Mouse (Mus musculus) urinary bladder, postnatal 10 days (tissue): ENCODE measurements around the gene Mrps17.
"Not testable (repeated sequence)": the region's sequence is repeated elsewhere in the genome, so short reads cannot be mapped to it uniquely, and the experiment has no call there.

ENCODE experiments used
- DNase-seq: peaks from one replicate; pipeline ENCODE4 v3.0.0; 2022; ENCODE audit warnings: low spot score

Mrps17 gene

DNA sequence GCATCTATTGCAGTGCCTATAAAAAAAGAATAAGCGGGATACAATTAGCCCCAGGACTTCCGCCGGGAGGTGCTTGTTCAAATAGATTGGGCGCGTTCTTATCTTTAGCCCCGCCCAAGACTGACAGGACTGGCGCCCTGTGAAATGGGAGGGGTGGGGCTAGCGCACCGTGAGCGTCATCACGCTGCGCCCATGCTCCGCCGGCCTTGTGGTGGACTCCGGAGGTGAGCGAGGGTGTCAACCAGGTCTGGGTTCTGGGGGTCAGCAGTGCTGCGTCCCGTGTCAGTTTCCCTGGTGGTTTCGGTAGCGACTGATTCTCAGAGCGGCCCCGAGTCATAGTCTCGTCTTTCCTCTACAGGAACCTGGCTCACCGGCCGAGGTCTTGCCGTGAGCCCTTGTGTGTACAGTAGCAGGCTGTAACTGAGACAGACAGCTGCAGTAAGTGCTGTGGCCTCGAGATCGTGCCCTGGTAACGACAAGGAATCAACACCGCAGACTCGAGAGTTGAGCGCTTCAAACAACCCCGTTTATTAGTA is at the start of gene Mrps17:
Gene Mrps17 (plus strand): TSS at position 172 of the 536 bp plus-strand sequence.
- DNase-seq = peak; percentile 63

DNA sequence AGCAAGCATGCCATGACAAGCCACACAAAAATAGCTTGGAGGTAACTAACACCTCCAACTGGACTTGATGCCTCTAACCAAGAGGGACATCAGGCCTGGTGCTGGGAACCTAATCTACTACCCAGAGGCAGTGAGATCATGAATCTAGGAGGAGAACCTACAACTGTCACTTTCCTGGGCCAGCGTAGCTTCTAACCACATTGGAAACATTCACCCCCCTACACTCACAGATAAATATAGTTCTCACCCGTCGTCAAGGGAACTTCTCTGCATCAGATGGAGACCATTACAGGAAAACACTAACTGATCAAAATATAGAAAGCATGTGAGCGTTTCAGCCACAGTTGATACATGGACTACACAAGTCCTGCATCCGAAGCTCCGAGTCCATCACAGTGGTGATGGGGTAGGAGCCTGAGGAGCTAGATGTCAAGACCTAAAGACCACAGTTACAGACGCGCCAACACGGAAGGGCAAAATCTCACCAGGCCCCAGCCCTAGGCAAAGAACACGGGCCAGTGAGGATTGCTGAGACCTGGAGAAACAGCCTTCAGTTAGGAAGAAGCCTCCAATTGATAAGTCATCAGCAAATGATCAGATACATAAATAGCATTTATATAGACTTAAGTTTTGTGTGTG is 48.9 kb upstream of the Mrps17 start:
- no peak for DNase-seq

DNA sequence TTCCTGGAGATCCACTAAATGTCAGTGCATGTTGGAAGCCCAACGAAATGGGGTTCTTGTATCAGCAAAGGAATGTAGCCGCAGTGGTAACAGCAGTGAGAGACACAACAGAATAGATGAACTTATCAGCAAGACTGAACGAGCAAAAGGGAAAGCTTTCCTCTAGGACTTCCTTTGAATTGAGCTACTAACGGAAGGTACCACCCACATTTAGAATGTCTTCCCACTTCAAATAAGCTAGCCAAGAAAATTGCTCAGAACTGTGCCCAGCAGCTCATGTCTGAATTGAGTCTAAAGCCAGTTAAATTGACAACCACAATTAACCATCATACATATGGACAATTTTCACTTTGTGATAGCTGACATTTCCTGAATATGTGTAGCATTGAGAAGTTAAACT is 47.4 kb upstream of the Mrps17 start:
- no peak for DNase-seq

DNA sequence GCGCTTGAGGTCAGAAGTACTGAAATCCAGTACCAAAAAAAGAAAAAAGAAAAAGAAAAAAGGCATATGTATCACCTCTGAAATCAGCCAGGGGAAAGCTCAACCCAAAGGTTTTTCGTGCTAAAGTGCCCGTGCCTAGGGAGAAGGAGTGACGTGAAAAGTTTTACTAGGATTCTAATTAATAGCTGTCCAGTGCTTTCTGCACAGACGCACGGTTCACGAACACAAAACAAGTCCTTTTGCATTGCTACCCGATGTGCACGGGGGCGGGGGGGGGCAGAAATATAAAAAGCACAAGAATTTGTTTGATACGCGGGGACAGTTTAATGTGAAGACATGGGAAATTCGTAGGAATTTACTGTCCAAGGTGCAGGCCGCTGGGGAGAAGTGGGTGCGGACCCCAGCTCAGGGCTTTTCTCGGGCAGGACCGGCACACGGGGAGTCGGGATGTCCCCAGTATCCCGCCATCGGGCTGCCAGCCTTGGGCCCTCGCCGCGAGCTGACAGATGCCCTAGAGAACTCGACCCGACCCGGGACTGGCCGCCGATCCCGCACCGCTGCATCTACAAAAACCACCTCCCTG is 45.8 kb upstream of the Mrps17 start:
- no peak for DNase-seq

DNA sequence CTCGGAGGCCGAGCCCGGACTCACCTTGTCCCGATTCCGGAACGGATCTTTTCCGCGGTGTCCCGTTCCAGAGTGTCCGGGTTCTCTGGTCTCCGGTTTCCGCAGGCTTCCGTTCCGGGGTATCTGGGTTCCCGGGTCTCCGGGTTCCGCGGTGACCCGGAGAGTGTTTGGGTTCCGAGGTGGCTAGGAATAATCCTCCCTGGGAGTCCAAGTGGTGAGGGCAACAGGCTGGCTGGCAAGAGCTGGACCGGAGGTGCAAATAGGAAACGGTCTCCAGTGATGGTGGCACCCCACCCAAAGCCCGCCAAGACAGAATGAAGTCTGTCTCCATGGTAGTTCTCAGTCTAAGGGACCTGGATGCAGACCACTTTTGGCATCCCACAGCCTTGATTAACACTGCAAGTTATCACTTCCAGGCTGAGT is 45.2 kb upstream of the Mrps17 start, which contains the start of gene Zfp11:
Gene Zfp11 (minus strand): TSS at position 64 of the 423 bp plus-strand sequence.
- peak; percentile 53 for DNase-seq

DNA sequence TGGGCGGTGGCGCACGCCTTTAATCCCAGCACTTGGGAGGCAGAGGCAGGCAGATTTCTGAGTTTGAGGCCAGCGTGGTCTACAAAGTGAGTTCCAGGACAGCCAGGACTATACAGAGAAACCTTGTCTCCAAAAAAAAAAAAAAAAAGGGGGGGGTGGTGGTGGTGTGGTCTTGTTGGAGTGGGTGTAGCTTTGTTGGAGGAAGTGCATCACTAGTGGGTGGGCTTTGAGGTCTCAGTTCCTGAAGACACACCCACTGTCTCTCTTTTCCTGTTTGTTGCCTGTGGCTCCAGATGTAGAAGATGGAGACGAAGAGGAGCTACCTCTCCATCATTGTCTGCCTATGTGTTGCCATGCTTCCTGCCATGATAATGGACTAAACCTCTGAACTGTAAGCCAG is 30.2 kb upstream of the Mrps17 start:
- not testable (repeated sequence) for DNase-seq

DNA sequence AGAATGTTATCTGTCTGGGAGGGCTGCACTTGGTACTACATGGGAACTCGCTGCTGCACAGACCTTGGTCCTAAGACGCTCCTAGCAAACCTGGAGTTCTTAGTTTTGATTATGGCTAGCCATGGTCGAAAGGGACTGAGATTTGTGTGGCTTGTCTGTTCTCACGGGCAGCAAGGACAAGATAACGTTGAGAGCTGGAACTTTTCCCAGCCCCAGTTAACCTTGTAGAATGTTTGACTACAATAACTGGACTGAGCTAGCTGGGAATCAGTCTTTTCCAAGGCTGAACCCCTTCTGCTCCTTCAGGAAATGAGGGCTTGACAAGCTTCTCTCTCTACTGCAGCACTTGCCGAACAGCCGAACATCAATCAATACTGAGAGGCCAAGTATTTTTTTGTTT is 27.7 kb upstream of the Mrps17 start:
- no peak for DNase-seq

DNA sequence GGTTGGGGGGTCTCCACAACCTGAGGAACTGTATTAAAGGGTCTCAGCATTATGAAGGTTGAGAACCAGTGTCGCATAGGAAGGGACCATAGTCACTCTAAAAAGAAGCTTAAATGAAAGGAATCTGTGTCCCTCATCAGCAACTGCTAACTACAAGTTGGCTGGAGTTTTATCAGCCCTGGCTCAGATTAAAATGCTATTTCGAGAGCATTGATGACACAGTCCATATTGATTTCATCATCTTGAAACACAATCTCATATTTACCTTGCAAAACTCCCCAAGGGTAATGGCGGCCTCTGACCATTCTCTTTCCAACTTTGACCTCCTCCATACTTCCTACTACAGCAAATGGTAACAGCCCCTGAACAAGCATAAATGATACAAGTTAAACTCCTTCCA is 24.8 kb upstream of the Mrps17 start:
- DNase-seq = no peak

DNA sequence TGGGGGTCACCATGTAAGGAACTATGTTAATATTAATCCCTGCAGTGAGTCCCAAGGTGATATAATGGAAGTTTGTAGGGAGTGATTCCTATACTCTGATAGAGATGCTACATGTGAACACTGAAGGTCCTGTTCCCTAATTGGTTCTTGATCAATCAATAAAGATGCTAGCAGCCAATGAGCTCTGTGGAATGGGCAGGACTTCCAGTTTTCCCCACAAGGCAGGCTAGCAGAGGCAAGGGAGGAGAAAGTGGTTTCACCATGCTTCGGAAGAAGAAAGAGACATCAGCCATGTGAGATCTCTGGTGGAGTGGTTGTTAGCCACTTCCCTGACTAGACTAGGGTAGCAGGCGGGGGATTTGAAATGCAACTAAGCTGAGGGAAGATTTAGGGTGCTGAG is 14.8 kb upstream of the Mrps17 start:
- DNase-seq = no peak

DNA sequence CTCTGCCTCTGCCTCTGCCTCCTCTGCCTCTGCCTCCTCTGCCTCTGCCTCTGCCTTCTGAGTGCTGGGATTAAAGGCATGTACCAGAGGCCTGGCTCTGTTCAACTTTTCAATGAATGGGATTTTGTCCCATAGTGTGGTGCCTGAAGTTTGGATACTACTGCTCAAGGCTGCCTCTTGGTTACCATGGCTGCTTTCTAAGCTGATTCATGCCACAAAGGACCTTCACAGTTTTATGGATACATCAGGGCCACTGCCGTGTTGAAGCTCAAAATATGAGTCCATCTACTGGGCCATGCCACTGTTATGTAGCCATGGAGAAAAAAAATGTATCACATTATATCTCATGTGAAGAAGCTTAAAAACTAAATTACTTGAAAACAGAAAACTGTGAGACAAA is 13.6 kb upstream of the Mrps17 start:
- no peak for DNase-seq

DNA sequence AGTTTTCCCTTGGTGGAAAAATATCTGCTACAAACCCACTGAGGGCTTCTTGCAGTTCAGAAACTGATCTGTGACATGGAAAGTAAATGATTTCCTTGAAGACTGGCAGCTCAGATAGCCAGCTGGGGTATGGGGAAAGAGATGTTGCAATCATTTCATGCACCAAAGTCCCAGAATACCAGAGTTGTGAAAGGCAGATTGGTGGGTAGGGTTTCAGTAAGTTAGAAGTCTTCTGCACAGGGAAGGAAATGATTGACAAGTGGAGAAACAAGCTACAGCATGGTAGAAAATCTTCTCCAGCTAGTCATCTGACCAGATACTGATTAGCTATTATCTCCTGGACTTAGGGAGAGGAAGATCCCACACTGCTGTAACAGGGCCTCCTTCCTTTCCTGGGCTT is 11.9 kb upstream of the Mrps17 start:
- DNase-seq = no peak

DNA sequence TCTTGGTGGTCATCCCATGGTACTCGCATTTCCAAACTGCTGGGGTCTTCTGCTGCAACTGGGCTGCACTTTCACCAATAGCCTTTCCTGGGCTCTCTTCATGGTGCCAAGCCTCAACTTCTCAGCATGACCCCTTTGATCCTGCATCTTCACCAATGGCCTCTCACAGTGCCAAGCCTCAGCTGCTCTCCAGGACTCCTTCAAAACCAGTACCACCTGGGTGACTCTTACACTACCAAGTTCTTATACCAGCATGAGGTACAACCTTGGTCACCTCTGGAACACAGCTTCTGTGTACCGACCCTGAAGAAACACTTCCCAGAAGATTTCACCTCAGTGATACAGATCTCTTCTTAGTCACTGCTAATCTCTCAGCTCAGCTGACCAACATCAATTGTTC is 6.9 kb upstream of the Mrps17 start, which contains the start of gene Sept14:
Gene Sept14 (minus strand): TSS at position 101 of the 400 bp plus-strand sequence.
- no peak for DNase-seq

DNA sequence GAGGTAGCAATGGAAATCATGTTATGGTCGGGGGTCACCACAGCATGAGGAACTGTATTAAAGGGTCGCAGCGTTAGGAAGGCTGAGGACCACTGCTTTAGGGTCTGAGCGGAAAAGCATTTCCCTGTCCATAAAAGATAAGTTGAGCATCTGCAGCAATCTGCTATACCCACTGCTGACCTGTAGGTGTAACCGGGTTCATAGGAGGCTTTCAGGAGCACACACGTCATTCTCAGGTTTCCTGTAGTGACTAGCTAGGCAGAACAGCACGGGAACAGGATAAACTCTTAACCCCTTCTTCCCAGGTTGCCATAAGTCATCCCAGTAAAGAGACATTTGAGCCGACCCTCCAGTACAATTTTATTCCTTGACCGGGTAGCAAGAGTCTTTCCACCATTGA is 1.7 kb downstream of the Mrps17 start:
- no peak for DNase-seq

DNA sequence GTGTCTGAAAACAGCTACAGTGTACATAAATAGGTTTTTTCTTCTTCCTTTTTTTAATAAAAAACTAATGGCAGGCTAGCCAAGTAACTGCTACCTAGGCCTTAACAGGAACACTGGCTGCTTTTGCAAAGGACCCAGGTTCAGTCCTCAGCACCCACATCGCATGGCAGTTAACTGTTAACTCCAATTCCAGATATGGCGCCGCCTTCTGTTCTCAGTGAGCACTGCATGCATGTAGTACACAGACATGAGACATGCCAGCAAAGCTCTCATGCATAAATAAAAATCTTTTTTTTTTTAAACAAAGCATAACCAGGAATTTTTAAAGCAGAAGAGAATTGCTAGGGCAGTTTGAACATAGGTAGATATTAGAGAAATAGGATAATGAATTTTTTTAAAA is 4.9 kb downstream of the Mrps17 start:
- DNase-seq = no peak

DNA sequence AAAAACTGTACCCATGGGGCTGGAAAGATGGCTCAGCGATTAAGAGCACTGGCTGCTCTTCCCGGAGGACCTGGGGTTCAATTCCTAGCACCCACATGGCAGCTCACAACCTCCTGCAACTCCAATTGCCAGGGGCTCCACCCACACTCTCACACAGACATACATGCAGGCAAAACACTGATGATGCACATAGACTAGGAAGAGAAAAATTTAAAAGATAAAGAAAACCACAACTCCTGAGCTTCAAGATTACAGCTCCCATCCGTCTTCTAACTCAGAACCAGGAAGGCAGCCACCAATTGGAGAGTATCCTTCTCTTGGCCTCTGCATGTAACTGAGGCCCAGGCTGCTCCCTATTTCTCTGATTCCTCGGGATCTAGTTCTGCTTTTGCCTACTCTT is 9.0 kb downstream of the Mrps17 start:
- DNase-seq = no peak

DNA sequence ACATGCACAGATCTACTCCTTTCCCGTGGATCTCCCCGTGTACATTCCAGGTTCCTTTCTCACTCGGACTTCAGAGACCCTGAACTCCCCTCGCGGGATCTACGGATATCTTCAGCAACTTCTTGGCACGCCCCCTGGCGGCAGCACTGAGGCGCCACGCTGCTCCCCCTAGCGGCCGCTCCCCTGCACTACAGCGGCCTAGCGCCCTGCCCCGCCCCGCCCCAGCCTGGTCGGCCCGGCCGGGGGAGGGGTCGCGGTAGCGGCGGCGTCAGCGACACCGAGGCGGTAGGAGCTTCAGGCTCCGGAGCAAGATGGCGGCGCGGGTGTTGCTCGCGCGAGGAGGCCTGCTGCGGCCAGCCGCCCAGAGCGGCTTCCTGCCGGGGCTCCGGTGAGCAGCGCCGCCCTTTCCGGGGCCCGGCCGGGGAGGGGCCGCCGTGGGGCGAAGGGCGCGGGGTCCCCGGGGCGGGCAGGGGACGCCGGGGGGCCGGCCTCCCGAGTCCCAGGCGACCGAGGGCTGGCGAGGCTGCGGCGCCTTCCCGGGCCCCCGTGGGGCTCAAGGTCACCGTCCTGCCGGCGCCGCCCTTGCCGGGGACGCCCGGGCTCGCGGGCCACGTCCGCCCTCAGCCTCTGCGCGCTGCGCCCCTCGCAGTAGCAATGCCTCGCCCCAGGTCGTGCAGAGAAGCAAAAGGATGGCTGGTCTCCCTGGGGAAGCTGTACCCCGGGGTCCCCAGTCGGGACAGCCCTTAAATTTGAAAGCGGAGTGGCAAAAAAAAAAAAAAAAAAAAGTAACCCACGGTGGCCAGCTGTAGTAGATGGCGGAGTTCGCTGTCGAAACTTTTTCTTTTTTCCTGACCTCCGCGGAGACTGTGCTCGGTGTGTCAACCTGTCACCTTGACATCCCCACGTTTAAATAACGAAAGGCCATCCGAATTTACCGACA is 9.8 kb downstream of the Mrps17 start, which contains the start of gene Nipsnap2:
Gene Nipsnap2 (plus strand): TSS at position 230 of the 940 bp plus-strand sequence.
- DNase-seq = peak; percentile 62

DNA sequence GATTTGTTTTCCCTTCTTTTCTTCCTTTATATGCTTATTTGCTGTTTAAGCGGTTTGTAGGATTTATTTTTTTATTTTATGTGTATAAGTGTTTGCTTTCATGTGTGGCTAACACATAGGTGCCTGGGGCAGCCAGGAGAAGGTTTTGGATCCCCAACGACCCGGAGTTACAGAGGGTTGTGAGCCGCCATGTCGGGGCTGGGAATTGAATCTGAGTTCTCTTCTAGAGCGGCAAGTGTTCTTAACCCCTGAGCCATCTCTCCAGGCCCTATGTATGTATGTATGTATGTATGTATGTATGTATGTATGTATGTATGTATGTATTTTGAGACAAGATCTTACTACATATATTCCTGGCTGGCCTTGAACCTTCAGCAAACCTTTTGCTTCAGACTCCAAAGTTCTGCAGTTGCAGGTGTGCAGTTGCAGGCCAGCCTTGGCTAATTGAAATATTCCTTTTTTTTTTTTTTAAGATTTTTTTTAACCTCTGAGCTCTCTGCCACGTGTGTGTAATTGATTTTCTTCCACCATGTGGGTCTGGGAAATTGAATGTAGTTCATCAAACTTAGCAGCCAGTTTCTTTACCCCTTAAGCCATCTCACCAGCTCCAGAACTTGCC is 10.6 kb downstream of the Mrps17 start:
- no peak for DNase-seq

DNA sequence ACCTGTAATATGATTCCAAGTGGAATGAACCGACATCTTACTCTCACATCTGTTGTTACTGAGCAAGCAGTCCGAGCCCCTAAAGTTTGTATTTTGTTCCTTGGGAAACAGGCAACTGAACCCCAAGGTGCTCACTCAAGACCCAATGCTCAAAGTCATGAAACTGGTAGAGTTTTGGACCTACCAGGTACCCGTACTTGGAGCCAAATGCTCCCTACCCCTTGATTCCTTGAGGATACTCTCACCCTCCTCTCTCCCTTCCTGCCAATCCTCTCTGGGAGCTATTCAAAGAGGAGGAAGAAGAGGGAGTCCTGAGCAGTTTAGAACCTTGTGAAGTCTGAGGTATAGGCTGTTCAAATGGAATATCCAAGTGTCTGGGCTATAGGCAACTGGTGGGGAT is 11.5 kb downstream of the Mrps17 start:
- DNase-seq = no peak

DNA sequence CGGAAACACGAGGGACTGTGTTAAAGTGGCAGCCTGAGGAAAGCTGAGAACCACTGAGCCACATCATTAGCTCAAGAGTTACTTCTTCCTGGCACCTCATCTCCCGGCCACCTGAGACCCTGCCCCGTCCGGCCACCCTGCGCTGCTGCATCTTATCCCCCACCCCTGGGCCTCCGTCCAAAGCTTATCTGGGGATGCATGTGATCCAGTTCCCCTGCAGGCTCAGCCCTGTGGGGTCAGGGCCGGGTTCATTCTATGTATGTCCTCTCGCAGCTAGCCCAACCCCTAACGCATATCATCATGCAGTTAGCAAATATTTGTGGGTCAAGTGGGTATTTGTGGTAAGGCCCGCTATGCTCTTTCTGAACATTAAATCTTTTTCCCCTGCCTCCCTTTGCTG is 14.0 kb downstream of the Mrps17 start:
- no peak for DNase-seq

DNA sequence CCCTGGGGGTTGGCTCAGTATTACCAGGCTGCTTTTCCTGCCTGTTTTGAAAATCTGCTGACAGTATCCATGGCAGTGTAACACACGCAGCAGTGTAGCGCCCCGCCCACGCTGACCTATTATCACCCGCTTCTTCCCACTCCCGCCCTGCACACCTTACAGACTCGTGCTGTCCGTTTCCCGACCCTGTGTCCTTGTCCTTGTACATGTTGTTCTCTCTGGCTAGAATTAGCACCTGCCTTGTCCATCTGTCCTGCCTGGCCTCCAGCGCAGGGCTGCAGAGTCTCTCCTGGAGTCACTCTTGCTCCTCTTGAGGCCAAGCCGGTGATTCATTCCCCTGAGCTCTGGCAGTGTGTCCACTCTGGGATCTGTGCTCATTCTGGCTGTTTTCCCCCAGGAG is 15.0 kb downstream of the Mrps17 start:
- DNase-seq = no peak

DNA sequence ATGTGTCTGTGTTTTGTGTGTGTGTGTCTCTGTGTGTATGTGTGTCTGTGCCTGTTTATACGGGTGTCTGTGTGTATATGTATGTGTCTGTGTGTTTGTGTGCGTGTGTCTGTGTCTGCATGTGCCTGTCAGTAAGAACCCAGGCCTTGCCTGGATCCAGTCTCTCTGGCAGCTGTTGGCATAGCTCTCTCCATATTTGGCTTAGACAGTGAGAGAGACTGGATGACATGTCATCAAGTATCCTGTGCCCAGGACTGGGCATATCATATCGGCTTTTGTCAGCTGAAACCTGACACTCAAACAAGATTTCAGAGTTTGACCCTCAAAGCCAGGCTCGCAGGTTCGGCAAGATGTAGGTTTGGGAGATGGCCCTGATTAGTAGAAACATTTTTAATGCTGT is 15.7 kb downstream of the Mrps17 start:
- no peak for DNase-seq

DNA sequence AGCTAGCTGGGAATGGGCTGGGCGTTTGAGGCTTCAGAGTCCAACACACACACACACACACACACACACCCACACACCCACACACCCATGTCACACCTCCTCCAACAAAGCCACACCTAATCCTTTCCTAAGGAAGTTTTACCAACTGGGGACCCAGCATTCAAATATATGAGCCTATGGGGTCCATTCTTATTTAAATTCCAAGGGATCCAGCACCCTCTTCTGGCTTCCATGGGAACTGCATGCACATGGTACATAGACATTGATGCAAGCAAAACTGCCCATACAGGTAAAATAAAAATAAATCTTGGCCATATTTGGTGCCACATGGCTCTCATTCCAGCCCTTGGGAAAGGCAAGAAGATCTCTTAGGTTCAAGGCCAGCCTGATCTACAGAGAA is 25.7 kb downstream of the Mrps17 start:
- DNase-seq = no peak
